Mouse (Mus musculus) splenic B cell, adult 2 months (primary cell): ENCODE results near the gene Gm47985.
"Not testable (repeated sequence)": the region's sequence is repeated elsewhere in the genome, so short reads cannot be mapped to it uniquely, and the experiment has no call there.

Source experiments
- DNase-seq: peaks from one replicate; pipeline ENCODE4 v3.0.0-alpha.2; 2011; ENCODE audit warnings: low read depth, low spot score
- H3K27me3 ChIP-seq: 2 replicates; pipeline ENCODE4 v1.6.1; 2012; ENCODE audit warnings: mild to moderate bottlenecking, low read length, moderate library complexity, mixed read lengths; ENCODE audit not compliant: control insufficient read depth, poor library complexity, insufficient read depth, severe bottlenecking
- H3K36me3 ChIP-seq: 2 replicates; pipeline ENCODE4 v1.6.1; 2012; ENCODE audit warnings: mild to moderate bottlenecking, low read length, moderate library complexity, mixed read lengths; ENCODE audit not compliant: control insufficient read depth, poor library complexity, insufficient read depth, severe bottlenecking

The Gm47985 gene

GRCm38 (mm10) chr1:151166031-151166430, 16.3 kb upstream of the Gm47985 start:
- DNase-seq, result no peak
- no peaks in the 10 kb centered on the region for H3K36me3 ChIP-seq
- H3K27me3 ChIP-seq, result no peaks in the 10 kb centered on the region

GRCm38 (mm10) chr1:151167297-151168047, 14.9 kb upstream of the Gm47985 start:
- H3K36me3 ChIP-seq, result no peaks in the 10 kb centered on the region
- no peaks in the 10 kb centered on the region for H3K27me3 ChIP-seq
- no peak for DNase-seq

DNA sequence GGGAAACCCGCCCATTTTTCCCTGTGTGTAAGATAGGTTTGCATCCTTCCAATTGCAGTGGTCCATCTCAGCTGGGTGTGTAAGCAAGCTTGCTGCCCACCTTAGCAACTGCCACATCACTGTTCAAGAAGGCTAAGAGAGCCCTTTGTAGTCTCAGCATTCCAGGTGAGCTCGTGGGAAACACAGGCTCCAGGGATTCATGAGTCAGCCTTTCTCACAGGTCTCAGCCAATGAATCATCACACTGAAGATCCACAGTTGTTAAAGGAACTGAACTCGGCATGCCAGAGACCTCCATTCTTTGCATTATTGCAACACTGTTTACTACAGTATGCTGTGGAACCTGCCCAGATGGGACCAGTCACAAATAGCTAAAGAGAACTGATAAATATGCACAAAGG, 13.7 kb upstream of the Gm47985 start:
- no peaks in the 10 kb centered on the region for H3K36me3 ChIP-seq
- no peaks in the 10 kb centered on the region for H3K27me3 ChIP-seq
- DNase-seq, result no peak

GRCm38 (mm10) chr1:151171572-151172461, 10.5 kb upstream of the Gm47985 start:
- DNase-seq, result no peak
- no peaks in the 10 kb centered on the region for H3K36me3 ChIP-seq
- H3K27me3 ChIP-seq, result no peaks in the 10 kb centered on the region

DNA sequence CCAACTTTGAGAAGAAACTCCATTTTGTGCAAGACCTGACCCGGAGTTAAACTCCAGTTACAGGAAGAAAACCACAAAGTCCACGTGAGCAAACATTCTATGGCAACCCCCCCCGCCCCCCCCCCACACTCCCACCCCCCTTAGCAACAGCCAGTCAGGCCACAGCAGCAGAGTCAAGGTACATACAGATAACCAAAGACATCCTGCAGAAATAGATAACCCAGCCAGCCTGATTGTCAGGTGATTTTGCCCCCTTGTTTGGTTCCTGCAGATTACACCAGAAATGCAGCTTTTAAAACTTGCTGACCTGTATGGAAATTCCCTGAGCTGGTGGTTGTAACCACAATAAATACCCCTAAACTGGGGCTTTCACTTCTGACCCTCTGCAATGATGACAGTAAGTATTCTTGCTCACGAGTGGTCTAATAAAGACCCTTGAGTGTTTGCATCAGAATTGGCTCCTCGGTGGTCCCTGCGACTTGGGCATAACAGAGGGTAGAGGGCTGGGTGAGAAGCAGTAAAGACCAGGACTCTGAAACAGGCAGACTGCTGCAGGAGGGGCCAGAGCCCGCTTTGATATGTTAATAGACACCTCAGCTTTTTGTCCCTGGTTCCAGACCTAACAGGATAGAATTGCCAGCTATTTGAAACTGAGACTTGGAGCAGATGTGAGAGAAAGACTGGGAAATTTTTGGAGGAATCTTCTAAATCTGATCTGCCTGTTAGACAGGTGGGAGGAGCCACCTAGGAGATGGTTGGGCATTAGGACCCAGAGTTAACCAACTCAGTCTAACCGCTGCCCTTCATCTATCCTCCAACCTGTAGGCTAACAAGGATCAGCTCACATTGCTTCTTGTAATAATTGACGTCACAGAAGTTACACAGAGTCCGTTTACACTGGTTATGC, 5.1 kb upstream of the Gm47985 start:
- Histone ChIP-seq H3K36me3 (no peaks in the 10 kb centered on the region), H3K27me3 (no peaks in the 10 kb centered on the region)
- DNase-seq, result peak; percentile 59

DNA sequence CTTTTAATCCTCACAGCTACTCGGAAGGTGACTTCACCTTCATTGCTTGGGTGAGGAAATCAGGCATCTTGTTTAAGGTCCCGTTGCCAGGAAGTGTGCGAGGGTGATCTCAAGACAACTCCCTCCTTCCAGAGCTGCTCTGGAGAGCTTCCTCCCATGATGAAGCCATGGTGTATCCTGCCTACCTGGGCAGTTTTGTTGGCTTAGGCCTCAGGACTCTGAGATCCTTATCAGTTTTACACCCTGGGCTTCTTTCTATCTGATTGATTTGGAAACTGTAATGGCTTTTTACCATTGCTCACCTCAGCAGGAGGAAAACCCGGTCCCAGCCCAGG, 4.4 kb upstream of the Gm47985 start:
- no peak for DNase-seq
- H3K36me3 ChIP-seq, result no peaks in the 10 kb centered on the region
- no peaks in the 10 kb centered on the region for H3K27me3 ChIP-seq

GRCm38 (mm10) chr1:151178505-151179083, 3.7 kb upstream of the Gm47985 start:
- no peak for DNase-seq
- Histone ChIP-seq H3K27me3 (no peaks in the 10 kb centered on the region), H3K36me3 (no peaks in the 10 kb centered on the region)

GRCm38 (mm10) chr1:151180167-151180566, 2.2 kb upstream of the Gm47985 start:
- H3K36me3 ChIP-seq, result no peaks in the 10 kb centered on the region
- no peak for DNase-seq
- no peaks in the 10 kb centered on the region for H3K27me3 ChIP-seq

GRCm38 (mm10) chr1:151186186-151186585, 3.8 kb downstream of the Gm47985 start:
- H3K36me3 ChIP-seq, DNase-seq, H3K27me3 ChIP-seq: not testable (repeated sequence)

DNA sequence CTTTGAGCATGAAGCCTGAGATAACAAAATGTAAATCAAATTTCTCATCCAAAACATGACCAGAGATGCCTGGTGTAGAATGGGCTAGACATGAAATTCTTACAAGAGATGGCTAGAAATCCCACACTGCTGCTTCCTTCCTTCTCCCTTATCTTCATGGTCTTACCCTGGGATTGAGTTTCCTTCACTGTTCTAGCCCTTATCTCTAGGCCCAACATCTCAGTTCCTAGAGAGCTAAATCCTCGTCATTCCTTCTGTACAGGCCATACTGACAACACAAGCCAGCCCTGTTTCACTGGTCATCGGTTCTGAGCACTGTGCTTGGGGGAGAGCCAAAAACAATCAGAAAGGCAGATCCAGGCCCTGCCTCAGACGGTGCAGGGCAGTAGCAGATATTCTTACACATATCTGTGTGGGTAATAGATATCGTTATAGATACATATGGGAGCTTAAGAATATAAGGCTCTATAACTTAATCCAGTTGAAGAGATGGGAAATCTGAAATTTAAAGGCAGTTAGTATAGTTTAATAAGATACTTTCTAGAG, 4.6 kb downstream of the Gm47985 start:
- H3K36me3 ChIP-seq, DNase-seq, H3K27me3 ChIP-seq: not testable (repeated sequence)

- no peaks in the 10 kb centered on the region for H3K27me3 ChIP-seq
- peak; percentile 10 for DNase-seq
- H3K36me3 ChIP-seq, result no peaks in the 10 kb centered on the region
Measured at GRCm38 (mm10) chr1:151188469-151188868, 6.1 kb downstream of the Gm47985 start.

- DNase-seq, H3K27me3 ChIP-seq, H3K36me3 ChIP-seq: not testable (repeated sequence)
Measured at GRCm38 (mm10) chr1:151192075-151192474, 9.7 kb downstream of the Gm47985 start, which contains the start of gene Gm8947. Gene Gm8947, plus strand, starts transcription at chr1:151192376.

DNA sequence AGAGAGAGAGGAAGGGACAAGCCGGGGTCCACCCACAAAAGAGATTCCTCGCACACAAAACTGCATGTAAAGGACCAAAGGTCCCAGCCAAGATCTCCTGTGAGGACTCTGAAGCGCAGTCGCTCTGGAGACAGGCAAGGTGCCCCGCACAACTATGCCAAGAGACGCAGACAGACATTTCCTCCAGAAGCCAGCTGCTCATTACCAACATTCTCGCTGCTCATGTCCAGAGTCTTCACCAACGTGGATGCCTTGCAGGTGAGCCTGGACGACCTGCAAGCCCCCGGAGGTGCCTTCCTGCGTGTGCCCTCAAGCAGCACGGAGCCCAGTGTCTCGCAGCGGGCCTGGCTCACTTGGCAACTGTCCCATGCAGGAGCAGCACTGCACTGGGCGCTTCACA, 10.4 kb downstream of the Gm47985 start:
- DNase-seq, H3K36me3 ChIP-seq, H3K27me3 ChIP-seq: not testable (repeated sequence)

- not testable (repeated sequence) for H3K27me3 ChIP-seq, DNase-seq, H3K36me3 ChIP-seq
Measured at GRCm38 (mm10) chr1:151195986-151196385, 13.6 kb downstream of the Gm47985 start.
